Mouse (Mus musculus) fat pad, adult 2 months (tissue): ENCODE results near the gene Nnat.

Source experiments
- DNase-seq: peaks from one replicate; pipeline ENCODE4 v3.0.0-alpha.2; 2011; ENCODE audit warnings: low read depth, low spot score; ENCODE audit errors: extremely low read depth

Gene Nnat

DNA sequence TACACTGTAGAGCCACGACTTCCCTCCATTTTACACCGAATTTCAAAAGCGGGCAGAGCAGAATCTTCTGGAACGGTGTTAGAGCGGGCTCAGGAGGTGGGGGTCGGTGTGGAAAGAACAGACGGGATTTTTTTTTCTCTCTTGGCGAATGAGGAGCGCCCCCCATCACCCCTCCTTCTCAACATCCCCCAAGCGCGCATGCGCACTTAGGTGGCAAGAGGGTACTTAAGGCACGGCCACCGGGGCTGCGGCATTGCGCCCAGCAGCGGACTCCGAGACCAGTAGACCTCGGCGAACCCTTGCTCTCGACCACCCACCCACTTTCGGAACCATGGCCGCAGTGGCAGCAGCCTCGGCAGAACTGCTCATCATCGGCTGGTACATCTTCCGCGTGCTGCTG lies at the start of gene Nnat:
Gene Nnat (plus strand): TSS at position 221 of the 400 bp plus-strand sequence.
- no peak for DNase-seq

DNA sequence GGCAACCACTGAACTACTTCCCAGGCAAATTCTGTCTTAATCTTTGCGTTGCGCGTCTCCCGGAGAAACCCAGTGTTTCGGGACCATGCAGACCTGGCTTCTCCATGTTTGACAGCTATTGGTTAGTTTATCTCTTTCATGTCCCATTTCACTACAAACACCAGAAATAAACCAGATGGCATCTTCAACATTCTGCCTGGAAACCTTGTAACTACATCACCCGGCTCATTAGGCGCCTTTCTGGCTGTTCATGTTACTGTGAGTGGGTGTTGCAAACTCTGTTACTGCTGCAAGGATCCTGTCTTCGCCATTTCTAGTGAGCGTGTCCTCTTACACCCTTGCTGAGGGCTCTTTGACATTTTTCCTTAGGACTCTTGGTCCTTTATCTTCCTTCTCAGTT lies 47.0 kb upstream of the Nnat start:
- DNase-seq: no peak

DNA sequence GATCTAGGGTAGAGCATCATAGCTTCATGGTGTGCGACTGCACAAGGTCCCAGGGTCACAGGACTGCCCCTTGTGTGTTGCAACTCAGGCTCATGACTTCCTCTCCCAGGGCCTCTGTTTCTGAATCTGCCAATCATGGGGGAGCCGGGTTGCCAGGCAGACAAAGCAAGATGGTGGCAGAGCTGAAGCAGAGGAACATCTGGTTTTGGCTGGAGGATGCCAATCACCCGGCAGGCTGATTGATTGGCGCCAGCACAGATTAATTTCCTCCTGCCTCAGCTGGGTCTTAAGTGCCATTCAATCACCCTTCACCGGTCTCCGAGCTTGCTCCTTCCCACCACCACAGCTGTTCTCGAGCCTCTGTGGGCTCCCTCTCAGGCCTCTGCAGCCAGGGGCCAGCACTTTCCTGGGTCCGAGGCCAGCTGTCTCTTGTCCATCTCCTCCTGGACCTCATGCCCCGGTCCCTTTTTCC lies 46.1 kb upstream of the Nnat start:
- no peak for DNase-seq

DNA sequence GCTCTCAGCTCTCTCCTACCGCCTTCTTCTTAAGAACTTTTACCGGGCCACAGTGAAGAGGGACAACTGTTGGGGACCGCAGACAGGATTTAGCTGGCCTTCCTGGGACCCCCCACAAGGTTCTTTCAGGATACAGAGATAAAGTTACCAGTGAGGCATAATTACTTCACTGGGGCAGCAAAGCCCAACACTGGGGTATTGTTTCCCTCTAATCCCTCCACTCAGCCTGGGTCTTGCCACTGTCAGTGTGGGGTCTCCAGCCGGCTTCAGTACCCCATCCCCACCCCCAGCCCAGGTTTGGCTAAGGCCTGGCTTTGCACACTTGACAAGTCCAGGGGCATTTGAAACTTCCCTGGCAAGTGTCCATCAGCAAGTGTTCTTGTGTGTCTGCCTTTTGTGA lies 45.5 kb upstream of the Nnat start:
- no peak for DNase-seq

DNA sequence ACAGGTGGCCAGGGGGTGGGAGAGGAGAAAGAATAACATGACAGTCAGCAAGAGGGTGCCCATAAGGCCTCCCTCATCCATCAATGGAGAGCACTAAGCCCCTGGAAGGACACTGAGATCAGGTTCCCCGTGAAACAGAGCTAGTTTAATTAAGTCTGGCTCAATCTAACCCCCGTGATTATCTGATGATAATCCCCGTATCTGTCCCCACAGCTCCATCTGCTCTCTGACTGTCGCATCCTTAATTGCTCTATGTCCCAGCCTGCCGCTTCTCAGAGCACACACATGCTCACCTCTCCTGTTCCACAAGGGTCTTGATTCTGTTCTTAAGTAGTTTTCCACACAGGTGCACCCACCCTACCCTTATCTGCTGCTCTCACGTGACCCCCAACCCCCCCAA lies 42.4 kb upstream of the Nnat start:
- no peak for DNase-seq

DNA sequence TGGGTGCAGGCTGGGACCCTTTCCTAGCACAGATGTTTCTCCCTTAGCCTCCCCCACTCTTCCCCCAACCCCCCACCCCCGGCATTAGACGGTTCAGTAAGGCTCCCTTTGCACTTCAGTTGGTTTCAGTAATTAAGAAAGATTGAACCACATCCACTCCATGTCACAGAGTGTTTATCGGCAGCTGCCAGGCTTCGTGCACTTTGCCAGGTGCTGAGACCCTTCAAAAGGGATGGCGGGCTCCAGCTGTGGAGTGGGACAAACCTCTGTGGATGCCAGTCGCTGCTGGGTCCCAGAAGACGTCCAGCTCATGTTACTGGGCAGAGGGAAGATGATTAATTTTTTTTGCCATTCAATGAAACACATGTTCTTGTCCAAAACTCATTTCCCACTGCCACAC lies 41.4 kb upstream of the Nnat start:
- no peak for DNase-seq

DNA sequence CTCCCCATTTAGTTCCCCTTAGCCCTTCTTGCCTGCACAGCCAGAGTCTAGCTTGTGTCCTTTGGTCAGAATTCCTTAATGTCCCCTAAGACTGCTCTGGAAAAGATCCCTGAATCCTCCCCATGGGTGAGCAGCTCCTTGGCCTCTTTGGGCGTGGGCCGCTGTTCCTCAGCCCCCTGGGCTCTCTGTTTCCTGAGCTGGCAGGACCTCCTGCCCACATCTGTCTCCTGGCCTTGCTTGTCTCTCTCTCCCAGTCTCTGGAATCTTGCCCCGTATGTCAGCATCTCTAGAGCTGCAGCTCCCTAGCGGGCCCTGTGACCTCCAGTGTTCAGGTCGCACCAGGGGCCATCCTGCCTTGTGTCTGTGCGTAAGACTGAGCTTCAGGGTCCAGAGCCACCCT lies 40.4 kb upstream of the Nnat start:
- no peak for DNase-seq

DNA sequence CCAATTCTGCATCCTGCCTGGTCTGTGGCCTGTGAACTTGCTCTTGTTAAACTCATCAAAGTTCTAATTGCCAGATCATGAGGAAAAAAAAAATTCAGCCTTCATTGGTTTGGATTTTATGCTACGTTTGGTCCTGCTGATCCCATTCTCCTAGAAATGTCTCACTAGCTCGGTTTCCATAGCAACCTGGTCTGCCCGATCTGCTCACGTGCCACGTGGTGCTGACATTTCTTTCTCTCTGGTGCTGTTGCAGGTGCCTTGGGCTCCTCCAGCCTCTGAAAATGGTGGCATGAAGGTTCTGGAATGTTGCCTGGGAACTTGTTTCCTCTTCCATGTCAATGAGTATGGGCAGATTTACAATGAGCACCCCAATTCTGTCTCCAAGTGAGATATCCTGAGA lies 39.4 kb upstream of the Nnat start:
- DNase-seq: no peak

DNA sequence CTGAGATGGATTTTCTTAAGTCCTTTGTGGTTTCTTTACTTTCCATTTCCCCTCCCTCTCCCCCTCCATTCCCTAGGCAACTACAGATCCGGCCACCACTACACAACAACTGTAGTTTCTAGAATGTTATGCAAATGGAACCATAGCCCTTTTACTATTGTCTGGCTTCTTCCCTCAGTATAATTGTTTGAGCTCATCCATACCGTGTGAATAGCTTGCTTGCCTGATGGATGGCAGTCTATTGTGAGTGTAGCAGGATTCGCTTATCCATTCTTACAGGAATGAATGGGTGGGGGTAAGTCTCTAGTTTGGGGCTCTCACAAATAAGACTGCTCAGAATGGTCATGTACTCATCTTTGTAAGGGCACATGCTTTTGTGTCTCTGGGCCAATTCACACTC lies 37.3 kb upstream of the Nnat start:
- no peak for DNase-seq

DNA sequence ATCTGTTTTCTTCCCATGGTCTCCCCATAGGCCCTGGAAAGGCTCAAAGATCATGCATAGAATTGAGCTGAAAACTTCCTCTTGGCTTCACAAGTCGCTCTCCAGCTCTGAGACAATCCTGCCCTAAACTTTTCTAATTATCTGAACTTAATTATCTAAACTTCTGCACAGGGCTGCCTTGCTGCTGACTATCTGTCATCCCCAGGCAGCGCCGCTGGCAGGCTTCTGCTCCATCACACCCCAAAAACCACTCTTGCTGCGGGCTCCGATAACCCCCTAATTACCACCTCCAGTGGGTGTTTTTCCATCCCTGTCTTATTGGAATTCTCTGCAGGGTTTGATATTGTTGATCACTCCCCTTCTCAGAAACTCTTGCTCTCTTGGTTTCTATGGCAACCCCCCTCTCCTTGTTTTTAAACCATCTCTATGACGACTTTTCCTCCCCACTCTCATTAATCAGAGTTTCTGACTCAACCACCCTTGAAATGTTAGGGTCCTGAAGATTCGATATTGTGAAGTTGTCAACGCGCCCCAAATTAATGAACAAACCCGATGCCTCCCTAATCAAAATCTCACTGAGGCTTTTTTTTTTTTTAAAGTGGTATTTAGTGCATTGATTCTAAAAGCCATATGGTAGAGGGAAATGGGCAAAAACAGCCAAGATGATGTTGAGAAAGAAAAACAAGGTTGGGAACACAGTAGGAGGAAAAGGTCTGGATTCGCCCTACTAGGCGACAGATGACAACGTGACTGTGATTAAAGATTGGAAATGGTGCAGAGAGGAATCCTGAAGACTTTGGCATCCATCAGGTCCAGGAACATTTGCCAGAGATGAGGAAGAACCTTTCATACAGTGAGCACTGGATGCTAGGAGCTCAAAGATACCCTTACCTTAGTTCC lies 29.6 kb upstream of the Nnat start:
- DNase-seq: no peak

DNA sequence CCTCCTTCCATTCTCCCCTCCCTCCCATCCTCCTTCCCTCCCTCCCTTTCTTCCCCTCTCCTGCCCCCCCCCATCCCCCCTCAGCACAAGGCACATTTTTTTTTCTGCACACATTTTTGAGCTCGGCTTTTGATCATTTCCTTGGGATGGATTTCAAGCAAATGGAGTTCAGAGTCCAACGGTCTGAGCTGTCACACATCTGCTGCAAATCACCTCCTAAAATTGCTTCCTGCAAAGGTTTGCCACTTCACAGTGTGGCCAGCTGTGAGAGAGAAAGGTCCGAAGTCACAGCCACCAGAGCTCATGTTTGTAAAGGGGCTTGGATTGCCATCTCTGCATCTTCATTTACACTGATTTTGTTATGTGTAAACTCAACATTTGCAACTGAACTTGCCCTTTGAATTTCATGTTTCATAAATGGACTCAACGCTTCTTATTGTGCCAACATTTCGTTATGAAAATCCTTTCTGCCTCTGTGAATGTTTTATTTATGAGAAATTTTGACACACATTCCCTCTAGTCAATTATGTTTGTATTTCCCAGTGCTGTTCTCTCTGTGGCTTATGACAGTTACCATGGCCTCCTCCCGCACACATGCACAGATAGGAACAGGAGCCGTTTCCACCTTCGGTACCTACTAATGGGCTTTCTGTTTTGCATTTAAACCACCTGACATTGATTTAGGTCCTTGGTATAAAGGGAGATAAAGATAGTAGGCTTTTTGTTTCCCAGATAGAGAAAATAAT lies 28.0 kb upstream of the Nnat start:
- no peak for DNase-seq

DNA sequence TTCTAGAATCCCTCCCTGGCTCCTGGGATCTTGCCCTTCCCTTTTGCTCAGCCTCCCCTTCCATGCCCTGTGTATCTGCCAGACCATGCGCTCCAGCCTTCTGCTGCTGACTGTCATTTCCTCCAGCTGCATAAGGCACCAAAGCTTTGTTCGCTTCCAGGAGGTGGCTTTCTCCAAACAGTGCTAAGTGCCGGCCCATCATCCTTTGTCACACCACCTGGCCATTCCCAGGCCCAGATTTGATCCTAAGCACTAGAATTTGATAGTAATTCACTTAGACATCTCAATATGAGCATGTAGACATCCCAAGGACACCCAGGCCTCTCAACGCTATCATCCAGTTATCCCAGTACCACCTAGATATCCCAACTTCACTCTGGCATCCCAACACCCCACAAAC lies 25.7 kb upstream of the Nnat start:
- no peak for DNase-seq

DNA sequence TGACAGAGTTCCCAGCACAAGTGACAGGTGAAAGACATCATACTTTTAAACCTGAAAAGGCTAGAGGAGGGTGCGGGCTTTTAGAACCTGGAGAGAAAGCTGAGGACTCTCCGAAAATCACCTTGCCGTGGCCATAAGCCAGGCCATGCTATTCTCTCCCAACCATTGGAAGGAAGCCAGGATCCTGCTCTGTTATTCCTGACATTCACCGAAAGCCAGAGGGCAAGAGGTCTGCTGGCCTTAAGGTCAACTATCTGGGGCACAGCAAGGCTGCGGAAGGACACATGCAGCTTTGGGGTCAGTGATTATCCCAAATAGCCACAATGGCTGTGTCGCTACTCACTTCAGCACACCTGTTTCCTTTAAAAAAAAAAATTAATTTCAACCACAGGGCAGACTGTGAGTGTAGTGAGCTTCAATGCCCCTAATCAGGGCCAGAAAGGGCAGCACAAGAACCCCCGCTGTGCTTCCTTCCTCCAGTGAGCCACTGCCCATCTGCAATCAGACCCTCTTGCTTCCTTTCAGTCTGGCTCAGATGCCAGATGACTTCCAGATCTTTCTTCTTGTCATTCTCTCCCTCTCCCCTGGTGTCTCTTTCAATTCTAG lies 23.3 kb upstream of the Nnat start:
- DNase-seq: no peak

DNA sequence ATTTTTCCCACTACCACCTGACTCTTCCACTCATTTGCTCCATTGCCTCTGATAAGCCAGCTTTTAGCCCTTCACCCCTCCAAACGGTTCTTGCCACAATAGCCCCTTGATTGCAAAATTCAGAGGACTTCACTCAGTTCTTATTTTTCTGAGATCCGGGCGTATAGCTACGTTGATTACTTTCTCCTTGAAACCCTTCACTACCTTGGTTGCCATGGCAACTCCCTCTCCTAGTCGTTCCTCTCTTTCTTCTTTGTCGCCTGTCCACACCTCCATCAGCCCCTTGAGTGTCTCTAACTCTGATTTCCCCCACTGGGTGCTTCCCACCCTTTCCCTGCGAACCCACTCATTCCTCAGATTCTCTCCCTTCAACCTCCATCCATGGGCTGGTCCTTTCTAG lies 22.8 kb upstream of the Nnat start:
- DNase-seq: no peak

DNA sequence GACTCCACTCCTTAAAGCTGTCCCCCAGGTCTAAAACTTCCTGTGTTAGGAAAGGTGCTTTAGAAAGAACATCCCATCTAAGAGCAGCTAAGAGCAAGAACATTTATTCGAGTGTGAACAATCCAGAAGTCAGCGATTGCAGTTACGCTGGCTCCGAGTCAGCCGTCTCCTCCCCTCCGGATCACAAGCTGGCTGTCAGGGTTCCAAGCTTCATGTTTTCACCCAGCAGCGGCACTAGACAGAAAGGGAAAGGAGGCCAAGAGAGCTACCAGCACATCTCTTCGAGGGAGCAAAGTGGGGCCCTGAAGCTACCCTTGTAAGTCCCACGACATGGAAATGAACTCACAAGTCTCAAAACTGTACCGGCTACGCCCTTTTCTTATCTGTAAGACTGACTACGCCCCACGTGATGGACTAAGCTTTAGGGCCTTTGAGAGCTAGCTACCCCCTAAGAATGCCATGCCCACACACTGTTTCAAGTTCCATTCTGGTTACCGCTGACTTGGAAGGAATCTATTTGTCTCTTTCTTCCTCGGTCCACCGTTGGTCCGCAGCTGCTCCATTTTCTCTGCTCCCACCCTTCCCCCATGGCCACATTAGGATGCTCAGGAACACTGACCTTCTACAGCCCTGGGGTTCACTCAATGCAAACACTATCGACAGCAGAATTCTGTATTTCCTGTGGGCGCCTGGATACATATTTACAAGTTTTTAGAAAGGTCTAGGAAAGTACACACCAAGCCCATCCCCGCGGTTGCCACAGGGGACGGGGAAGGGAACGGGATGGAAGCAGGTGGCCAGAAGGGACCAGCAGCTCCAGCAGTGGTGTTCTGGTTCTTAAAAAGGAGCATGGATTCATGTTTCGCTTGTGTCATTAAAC lies 19.6 kb upstream of the Nnat start:
- DNase-seq: no peak

DNA sequence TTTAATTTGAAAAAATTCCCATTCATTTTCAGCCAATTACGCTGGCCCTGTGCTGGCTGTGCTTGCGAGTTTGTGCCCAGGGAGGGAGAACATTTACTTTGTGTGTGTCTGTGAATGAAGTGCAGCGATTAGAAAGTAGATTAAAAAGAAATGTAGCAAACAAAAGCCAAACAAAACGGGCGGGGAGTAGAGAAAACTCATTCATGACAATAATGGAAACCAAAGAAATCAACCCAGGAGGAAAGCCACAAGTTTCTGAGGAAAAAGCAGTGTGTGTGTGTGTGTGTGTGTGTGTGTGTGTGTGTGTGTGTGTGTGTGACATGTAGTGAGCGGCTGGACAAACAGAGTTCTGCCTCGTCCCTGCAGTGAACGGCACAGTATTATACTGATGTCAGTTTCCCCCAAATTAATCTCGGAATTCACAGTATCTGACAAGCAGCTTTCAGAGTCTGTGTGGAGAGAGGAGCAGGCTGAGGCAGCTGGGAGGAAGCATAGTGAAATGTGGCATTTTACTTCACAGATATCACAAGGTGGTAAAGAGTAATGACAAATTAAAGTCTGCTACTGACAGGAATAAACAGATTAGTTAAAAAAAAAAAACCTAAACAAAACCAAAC lies 18.8 kb upstream of the Nnat start:
- DNase-seq: no peak

DNA sequence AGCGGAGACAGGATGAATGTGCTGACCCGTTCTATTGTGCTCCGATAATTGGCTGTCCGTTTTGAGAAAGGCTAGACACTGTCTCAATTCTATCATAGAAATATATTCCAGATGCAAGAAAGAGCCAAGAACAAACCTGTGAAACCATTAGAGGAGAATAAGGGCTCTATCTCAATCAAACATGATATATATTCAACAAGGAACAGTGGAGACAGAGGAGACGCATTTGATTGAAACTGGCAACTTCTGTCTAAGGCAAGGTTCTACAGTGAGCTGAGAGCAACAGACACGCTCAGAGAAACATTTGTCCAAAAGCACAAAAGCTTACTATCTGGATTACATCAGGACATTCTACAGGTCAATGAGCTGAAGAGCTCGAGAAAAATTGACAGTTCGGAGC lies 18.2 kb upstream of the Nnat start:
- DNase-seq: no peak

DNA sequence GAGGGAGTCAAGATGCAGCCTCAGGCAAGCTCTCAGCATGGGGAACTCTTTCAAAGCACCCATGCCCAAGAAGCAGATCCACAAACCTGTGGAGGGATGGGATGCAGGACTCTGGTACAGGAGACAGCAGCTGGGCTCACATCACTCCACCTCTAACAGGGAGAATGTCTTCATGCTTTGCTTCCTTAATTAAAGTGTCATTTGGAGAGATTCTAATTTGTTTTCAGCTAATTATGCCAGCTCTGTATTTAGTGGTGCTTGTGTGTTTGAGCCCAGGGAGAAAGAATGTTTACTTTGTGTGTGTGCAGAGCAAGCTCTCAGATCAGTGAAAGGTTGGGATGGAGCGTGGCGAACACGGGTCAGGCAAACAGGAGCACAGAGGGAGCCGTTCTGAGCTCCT lies 17.5 kb upstream of the Nnat start:
- DNase-seq: no peak

DNA sequence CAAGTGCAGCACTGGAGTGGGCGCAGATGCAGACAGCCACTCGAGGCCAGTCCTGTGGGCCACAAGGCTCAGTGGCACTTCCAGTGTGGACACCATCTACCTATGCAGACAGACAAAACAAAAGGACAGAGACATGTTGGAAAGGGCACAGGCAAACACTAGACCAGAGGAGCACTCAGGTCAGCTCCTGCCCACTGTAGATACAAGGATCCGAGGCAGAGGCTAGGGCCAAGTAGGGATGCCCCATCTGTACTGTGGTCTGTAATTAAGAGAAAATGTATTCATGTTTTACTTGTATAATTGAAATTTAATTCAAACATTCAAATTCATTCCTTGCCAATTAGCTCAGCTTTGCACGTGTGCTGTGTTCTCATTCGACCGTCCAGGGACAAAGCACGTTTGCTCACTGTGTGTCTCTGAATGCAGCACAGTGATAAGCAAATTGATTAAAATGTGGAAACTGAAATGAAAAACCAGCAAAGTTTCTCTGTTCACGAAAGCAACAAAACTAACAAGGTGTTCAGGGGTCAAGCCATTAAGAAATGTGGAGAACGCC lies 15.5 kb upstream of the Nnat start:
- DNase-seq: no peak

DNA sequence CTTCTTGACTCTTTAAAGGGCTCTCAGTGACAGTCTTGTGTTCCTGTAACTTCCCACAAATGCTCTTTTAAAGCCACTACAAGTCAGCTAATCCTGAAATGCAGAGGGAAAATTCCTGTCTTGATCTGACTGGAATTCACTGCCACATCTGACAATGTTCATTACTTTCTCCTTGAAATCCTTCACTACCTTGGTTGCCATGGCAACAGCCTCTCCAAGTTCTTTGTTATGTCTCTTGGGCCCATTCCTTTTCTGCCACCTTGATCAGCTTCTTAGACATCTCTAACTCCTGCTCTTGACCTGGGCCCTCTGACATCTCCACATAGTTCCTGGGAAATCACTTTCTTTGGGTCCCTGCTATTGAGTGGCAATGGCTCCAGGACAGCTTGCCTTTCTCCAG lies 13.2 kb upstream of the Nnat start:
- DNase-seq: no peak
